Mouse (Mus musculus) forebrain, embryonic 13.5 days (tissue): ENCODE measurements around the gene Krtap29-1. TPM values are rescaled to one million over a fixed set of nuclear protein-coding genes. Genes with fewer than 3 reads are reported as not detected.

ENCODE experiments used
- ATAC-seq: fragments of 200-750 bp; cut with Nextera tagmentation; 2 replicates; pipeline ENCODE4 v1.8.0; 2017
- H3K27ac ChIP-seq: fragments of 300-500 bp; sonication (generic); 2 replicates; pipeline ENCODE4 v1.5.1; 2015; ENCODE audit warnings: inconsistent platforms, mild to moderate bottlenecking, moderate library complexity
- H3K27me3 ChIP-seq: fragments of 300-500 bp; sonication (generic); 2 replicates; pipeline ENCODE4 v1.6.1; 2015; ENCODE audit warnings: mild to moderate bottlenecking, inconsistent platforms
- H3K36me3 ChIP-seq: fragments of 300-500 bp; sonication (generic); 2 replicates; pipeline ENCODE4 v1.6.1; 2015; ENCODE audit warnings: mild to moderate bottlenecking, inconsistent platforms; ENCODE audit not compliant: poor library complexity, severe bottlenecking
- H3K4me1 ChIP-seq: fragments of 300-500 bp; sonication (generic); 2 replicates; pipeline ENCODE4 v1.6.1; 2015; ENCODE audit warnings: inconsistent platforms
- H3K4me2 ChIP-seq: fragments of 300-500 bp; sonication (generic); 2 replicates; pipeline ENCODE4 v1.6.1; 2015; ENCODE audit warnings: inconsistent platforms, mild to moderate bottlenecking, moderate library complexity
- H3K4me3 ChIP-seq: fragments of 300-500 bp; sonication (generic); 2 replicates; pipeline ENCODE4 v1.5.1; 2015; ENCODE audit warnings: mild to moderate bottlenecking, inconsistent platforms
- H3K9ac ChIP-seq: fragments of 300-500 bp; sonication (generic); 2 replicates; pipeline ENCODE4 v1.6.1; 2015; ENCODE audit warnings: mild to moderate bottlenecking, inconsistent platforms
- H3K9me3 ChIP-seq: fragments of 300-500 bp; sonication (generic); replicated peaks from 2 replicates; pipeline ENCODE4 v1.6.1; 2016; ENCODE audit warnings: inconsistent platforms
- WGBS: fragments of 180-500 bp; shearing (Covaris S2); methylation state at CpG from one replicate; pipeline ENCODE4 v1.1.7; 2015; 5-methylcytosine and 5-hydroxymethylcytosine counted together
- polyA plus RNA-seq: library from polyadenylated mRNA; unstranded; fragments of >200 nt; fragmentation: Nextera tagmentation; extraction: Ambion mirVana; gene quantifications from 2 replicates; pipeline ENCODE4 v1.2.1, GENCODE M21; 2015

Gene Krtap29-1
- polyA plus RNA-seq, 1 experiment from 2014 or later: not detected

- WGBS: 37% methylated on average over 21 of the region's 26 CpGs
- Histone ChIP-seq H3K9ac (no peak within 1 kb of the TSS), H3K4me1 (no peaks in the 10 kb centered on the region), H3K4me3 (0 out of 2 replicates have a peak within 1 kb of the TSS, but pooled peaks have one; percentile 9), H3K4me2 (peak within 1 kb of the TSS; percentile 40), H3K36me3 (no peaks in the 10 kb centered on the region), H3K27ac (no peak within 1 kb of the TSS), H3K9me3 (no peaks in the 10 kb centered on the region), H3K27me3 (peaks cover 27% of the 10 kb centered on the region)
- ATAC-seq: no peak
Measured at GRCm38 (mm10) chr11:99993620-99994383, 14.9 kb upstream of the Krtap29-1 start, which contains the start of gene Krtap17-1. TSS of gene Krtap17-1 (minus strand) at chr11:99993994.

- Histone ChIP-seq H3K4me3 (no peak overlapping the region), H3K4me1 (no peaks in the 10 kb centered on the region), H3K27me3 (peaks cover 23% of the 10 kb centered on the region), H3K9me3 (no peaks in the 10 kb centered on the region), H3K36me3 (no peaks in the 10 kb centered on the region), H3K4me2 (no peak overlapping the region), H3K27ac (no peak overlapping the region), H3K9ac (no peak overlapping the region)
- ATAC-seq: no peak
- WGBS: 68% methylated on average over 3 of the region's 3 CpGs
Measured at GRCm38 (mm10) chr11:99990571-99990970, 11.7 kb upstream of the Krtap29-1 start.

GRCm38 (mm10) chr11:99989881-99990405 is 11.1 kb upstream of the Krtap29-1 start:
- no peaks in the 10 kb centered on the region for H3K36me3 ChIP-seq
- H3K9me3 ChIP-seq: no peaks in the 10 kb centered on the region
- peaks cover 18% of the 10 kb centered on the region for H3K27me3 ChIP-seq
- WGBS: 79% methylated on average over 6 of the region's 6 CpGs
- no peak overlapping the region for H3K4me3 ChIP-seq
- no peaks in the 10 kb centered on the region for H3K4me1 ChIP-seq
- H3K4me2 ChIP-seq: no peak overlapping the region
- no peak overlapping the region for H3K9ac ChIP-seq
- no peak for ATAC-seq
- H3K27ac ChIP-seq: no peak overlapping the region

- peaks cover 9% of the 10 kb centered on the region for H3K27me3 ChIP-seq
Measured at GRCm38 (mm10) chr11:99988530-99988929, 9.7 kb upstream of the Krtap29-1 start.

DNA sequence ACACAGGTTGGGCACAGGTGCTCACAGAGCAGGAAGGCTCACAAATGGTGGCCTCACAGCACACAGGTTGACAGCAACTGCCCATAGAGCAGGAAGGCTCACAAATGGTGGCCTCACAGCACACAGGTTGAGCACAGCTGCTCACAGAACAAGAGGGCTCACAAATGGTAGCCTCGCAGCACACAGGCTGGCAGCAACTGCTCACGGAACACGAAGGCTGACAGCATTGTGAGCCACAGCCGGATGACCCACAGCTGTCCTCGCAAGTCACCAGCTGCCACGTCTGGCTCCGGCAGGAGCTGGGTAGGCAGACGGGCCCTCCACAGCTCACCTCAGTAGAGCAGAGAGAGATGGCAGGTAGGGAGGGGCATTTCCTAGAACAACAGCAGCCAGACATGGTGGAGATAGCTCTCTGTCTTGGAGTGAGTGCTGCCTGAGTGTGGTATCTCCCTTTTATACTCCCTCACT is 7.4 kb upstream of the Krtap29-1 start, which contains the start of gene Krtap16-1:
Gene Krtap16-1 (minus strand): TSS at position 418 of the 468 bp plus-strand sequence.
- Histone ChIP-seq H3K9ac (no peak within 1 kb of the TSS), H3K4me2 (no peak within 1 kb of the TSS), H3K27ac (peak within 1 kb of the TSS; percentile 67), H3K9me3 (no peaks in the 10 kb centered on the region), H3K4me1 (no peaks in the 10 kb centered on the region), H3K4me3 (no peak within 1 kb of the TSS), H3K36me3 (no peaks in the 10 kb centered on the region), H3K27me3 (no peaks in the 10 kb centered on the region)
- WGBS: 91% methylated on average over 8 of the region's 8 CpGs
- ATAC-seq: no peak

More at GRCm38 (mm10) chr11:99988530-99988929, 9.7 kb upstream of the Krtap29-1 start:
- WGBS: 89% methylated on average over 3 of the region's 3 CpGs
- Histone ChIP-seq H3K4me1 (no peaks in the 10 kb centered on the region), H3K27ac (no peak overlapping the region), H3K4me2 (no peak overlapping the region), H3K9ac (no peak overlapping the region), H3K9me3 (no peaks in the 10 kb centered on the region), H3K4me3 (no peak overlapping the region), H3K36me3 (no peaks in the 10 kb centered on the region)
- ATAC-seq: no peak

DNA sequence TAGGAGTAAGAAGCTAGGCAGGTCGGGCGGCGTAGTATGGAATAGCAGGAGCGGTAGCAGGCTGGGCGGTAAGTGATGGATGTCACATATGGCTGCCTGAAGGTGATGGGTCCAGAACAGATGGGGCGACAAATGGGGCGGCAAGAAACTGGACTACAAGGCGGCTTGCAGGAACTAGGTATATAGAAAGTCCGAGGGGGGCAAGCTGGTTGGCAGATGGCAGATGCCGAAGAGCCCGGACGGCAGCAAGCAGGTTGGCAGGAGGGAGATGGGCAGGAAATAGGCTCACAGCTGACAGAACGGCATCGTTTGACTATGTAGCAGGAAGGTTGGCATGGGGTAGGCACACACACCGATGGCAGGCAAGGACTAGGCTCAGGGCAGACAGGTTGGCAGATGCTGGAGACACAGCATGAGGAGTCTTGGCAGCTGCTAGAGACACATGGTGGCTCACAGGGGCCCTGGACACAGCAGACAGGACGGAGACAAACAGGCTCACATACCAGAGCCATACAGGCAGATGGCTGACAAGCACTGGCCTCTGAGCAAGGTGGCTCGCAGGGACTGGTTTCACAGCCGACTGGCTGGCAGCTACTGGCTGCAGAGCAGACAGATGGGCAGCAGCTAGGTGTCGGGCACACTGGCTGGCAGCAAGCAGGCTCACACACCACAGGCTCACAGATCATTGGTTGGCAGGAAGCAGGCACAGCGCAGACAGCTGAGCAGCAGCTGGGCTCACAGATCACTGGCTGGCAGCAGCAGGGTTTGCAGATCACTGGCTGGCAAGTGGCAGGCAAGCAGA is 6.6 kb upstream of the Krtap29-1 start:
- H3K4me2 ChIP-seq: no peak overlapping the region
- peak overlapping the region; percentile 67 for H3K27ac ChIP-seq
- ATAC-seq: peak; percentile 90
- no peaks in the 10 kb centered on the region for H3K36me3 ChIP-seq
- H3K9me3 ChIP-seq: no peaks in the 10 kb centered on the region
- no peak overlapping the region for H3K9ac ChIP-seq
- WGBS: 83% methylated on average over 20 of the region's 20 CpGs
- H3K4me1 ChIP-seq: no peaks in the 10 kb centered on the region
- no peaks in the 10 kb centered on the region for H3K27me3 ChIP-seq
- H3K4me3 ChIP-seq: no peak overlapping the region

DNA sequence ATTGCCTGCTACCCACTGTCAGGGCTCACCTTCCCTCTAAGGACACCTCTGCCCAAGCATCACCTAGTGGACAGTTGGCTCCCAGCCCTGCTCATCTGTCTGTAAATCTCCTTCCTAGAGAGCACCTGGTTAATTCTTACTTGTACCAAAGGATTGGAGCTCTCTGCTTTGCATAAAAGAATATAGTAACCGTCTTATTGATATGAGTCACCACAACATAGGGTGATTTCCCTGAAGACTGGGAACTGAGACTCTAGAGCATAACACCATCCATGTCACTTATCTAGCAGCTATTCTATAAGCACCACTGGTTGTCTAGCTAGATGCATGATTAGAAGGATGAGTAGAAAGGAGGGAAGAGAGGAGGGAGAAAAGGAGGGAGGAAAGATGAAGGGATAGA is 4.6 kb upstream of the Krtap29-1 start:
- Histone ChIP-seq H3K9ac (no peak overlapping the region), H3K27ac (no peak overlapping the region)
- 97% methylated on average over 1 of the region's 1 CpGs for WGBS

DNA sequence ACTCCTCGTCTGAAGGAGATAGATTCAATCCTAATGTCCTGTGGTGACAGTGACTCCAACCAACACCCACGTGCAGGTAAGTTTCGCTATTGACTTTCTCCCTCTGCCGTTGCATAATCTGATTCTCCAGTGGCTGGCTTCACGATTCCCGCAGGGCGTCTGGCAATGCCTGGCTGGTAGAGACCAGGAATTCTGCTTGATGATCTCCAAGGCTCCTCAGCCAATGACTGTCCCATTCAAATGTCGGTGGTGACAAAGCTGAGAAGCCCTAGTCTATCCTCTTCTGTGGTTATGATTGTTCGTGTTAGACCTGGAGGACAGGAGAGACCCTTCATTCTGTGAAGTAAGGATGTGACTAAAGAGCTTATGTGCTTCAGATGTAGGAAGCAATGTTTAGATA is 3.9 kb upstream of the Krtap29-1 start:
- H3K4me2 ChIP-seq: no peak overlapping the region
- no peaks in the 10 kb centered on the region for H3K4me1 ChIP-seq
- no peak for ATAC-seq
- H3K4me3 ChIP-seq: no peak overlapping the region
- no peak overlapping the region for H3K9ac ChIP-seq
- H3K9me3 ChIP-seq: no peaks in the 10 kb centered on the region
- H3K36me3 ChIP-seq: no peaks in the 10 kb centered on the region
- no peaks in the 10 kb centered on the region for H3K27me3 ChIP-seq
- 90% methylated on average over 9 of the region's 9 CpGs for WGBS
- H3K27ac ChIP-seq: no peak overlapping the region

More for the DNA sequence above, 4.6 kb upstream of the Krtap29-1 start:
- Histone ChIP-seq H3K4me1 (no peaks in the 10 kb centered on the region), H3K4me2 (no peak overlapping the region), H3K9me3 (no peaks in the 10 kb centered on the region), H3K27me3 (no peaks in the 10 kb centered on the region), H3K4me3 (no peak overlapping the region), H3K36me3 (no peaks in the 10 kb centered on the region)
- no peak for ATAC-seq

- Histone ChIP-seq H3K4me1 (no peaks in the 10 kb centered on the region), H3K36me3 (no peaks in the 10 kb centered on the region), H3K27ac (no peak overlapping the region), H3K4me3 (no peak overlapping the region), H3K4me2 (no peak overlapping the region), H3K9ac (no peak overlapping the region), H3K9me3 (no peaks in the 10 kb centered on the region), H3K27me3 (no peaks in the 10 kb centered on the region)
- ATAC-seq: no peak
- WGBS: 88% methylated on average over 2 of the region's 2 CpGs
Measured at GRCm38 (mm10) chr11:99965961-99966360, 12.9 kb downstream of the Krtap29-1 start.

DNA sequence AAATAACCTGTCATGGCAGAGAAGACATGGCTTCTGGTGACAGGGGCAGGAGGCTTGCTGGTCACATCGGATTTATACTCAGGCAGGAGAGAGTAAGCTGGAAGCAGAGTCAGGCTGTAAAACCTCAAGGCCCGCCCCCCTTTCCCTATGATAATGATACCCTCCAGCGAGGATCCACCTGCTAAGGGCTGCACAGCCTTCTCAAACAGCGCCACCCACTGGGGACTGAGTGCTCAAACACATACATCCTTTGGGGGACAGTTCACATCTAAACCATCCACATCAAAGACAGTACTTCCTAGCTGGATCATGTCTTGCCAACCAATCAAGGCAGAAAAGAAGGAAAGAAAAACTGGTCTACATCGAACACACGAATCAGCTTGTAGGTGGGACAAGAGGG is 14.6 kb downstream of the Krtap29-1 start:
- Histone ChIP-seq H3K9ac (no peak overlapping the region), H3K4me3 (no peak overlapping the region), H3K4me1 (no peaks in the 10 kb centered on the region), H3K9me3 (no peaks in the 10 kb centered on the region), H3K27me3 (no peaks in the 10 kb centered on the region), H3K27ac (no peak overlapping the region), H3K4me2 (no peak overlapping the region), H3K36me3 (no peaks in the 10 kb centered on the region)
- no peak for ATAC-seq
- 41% methylated on average over 6 of the region's 6 CpGs for WGBS

GRCm38 (mm10) chr11:99948175-99948574 is 30.7 kb downstream of the Krtap29-1 start, which contains the start of gene Krtap9-5:
TSS of gene Krtap9-5 (plus strand) at chr11:99948475.
- H3K27ac ChIP-seq: peak within 1 kb of the TSS; percentile 44; the same call in 1 of the 2 replicates
- H3K4me2 ChIP-seq: no peak within 1 kb of the TSS
- 94% methylated on average over 2 of the region's 2 CpGs for WGBS
- no peaks in the 10 kb centered on the region for H3K27me3 ChIP-seq
- no peak for ATAC-seq
- 0 out of 2 replicates have a peak, but pooled peaks cover 6% of the 10 kb centered on the region for H3K4me1 ChIP-seq
- H3K9ac ChIP-seq: no peak within 1 kb of the TSS
- no peak within 1 kb of the TSS for H3K4me3 ChIP-seq
- H3K9me3 ChIP-seq: no peaks in the 10 kb centered on the region
- H3K36me3 ChIP-seq: no peaks in the 10 kb centered on the region
